Mouse (Mus musculus) heart, adult 8-10 months (tissue): ENCODE measurements around the gene Cyp2b10. TPM values are rescaled to one million over a fixed set of nuclear protein-coding genes. Genes with fewer than 3 reads are reported as not detected.
"Not testable (repeated sequence)": the region's sequence is repeated elsewhere in the genome, so short reads cannot be mapped to it uniquely, and the experiment has no call there.

Experiments
- DNase-seq: peaks from one replicate; pipeline ENCODE4 v3.0.0; 2022; ENCODE audit warnings: low spot score
- total RNA-seq, 4 experiments: library from RNA; stranded (reverse); gene quantifications; 2 replicates each; pipeline ENCODE4 v1.2.4; 2022

The Cyp2b10 gene
- total RNA-seq, 4 experiments from 2014 or later: 4.4 to 7.8 (median 6.2) TPM

DNA sequence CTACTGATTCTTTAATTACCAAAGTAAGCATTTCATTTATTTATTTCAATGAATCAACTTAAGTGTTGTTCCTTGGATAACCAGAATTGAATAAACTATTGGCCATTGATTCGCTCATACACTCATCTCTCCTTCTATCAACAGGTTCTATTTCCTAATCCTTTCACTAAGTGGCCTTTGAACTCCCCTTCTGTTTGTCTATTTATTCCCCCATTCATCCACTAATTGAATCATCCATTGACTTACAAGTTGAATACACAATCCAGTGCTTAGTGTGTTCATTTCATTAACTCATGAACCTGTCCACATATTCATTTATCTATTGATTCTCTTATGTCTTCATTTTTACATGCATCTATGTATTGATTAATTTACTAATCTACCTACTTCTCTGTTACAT, 18.7 kb downstream of the Cyp2b10 start:
- DNase-seq: no peak

DNA sequence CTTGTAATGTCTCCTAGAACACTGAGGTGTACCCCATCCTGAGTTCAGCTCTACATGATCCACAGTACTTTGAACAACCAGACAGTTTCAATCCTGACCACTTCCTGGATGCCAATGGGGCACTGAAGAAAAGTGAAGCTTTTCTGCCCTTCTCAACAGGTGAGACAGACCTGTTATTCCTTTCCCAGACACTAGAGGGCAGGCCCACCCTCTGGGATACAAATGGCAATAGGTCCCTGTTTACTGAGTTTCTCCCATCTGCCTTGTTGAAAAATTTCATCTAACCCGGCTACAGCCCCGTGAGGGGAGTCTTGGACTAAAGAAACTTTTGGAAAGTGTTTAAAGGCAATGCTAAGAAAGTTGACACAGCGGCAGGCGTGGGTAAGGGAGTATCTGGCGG, 19.9 kb downstream of the Cyp2b10 start:
- not testable (repeated sequence) for DNase-seq

DNA sequence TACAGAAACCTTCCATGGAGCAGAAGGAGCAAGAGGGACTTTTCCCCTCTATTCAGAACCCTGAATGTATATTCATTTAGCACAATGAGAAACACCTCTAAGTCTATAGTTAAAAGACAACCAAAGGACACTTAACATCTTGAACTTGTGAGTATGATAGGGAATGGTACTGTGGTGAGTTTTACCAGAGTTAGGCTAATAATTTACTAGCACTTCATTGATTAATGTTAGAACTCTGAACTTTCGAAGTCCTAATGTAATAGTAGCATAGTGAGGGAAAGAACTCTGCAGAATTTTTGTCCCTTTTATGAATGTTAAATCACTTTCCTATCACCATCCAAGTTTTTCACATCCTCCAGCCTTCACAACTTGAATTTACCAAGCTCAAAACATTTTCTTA, 22.0 kb downstream of the Cyp2b10 start:
- DNase-seq: no peak

DNA sequence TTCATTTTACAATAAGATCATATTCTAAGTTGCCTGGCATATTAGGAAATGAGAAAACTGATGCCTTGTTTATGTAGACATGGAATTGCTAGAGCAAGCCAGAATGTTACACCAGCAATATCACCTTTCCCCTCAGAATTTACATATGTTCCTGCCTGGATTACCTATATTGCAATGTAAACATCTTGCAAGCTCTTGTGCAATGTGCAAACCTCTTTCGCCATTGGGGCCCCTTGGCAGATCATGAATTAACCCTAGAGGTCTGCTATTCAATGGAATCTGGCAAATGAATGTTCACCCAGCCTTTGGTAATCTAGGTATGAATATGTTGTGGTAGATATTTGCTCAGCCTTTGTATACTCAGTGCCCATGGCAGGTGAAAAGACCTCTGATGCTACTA, 47.9 kb downstream of the Cyp2b10 start:
- DNase-seq: no peak

Other genes with a start within 250 kb of the Cyp2b10 start
- gene Bckdha, start 238.6 kb upstream of the Cyp2b10 start, total RNA-seq: 100 to 1,000 TPM; 302 to 362 (median 329) TPM
- 10 to 100 TPM; 17.5 to 20.4 (median 19.3) TPM for gene Exosc5, start 238.5 kb upstream of the Cyp2b10 start, total RNA-seq
- gene Tmem91, start 222.5 kb upstream of the Cyp2b10 start, total RNA-seq: not detected
- gene B9d2, start 216.8 kb upstream of the Cyp2b10 start, total RNA-seq: 10 to 100 TPM; 10.1 to 12.8 (median 11.9) TPM
- 10 to 100 TPM; 17.5 to 24.9 (median 23.9) TPM for gene Tgfb1, start 210.6 kb upstream of the Cyp2b10 start, total RNA-seq
- gene Ccdc97, start 178.5 kb upstream of the Cyp2b10 start, total RNA-seq: 10 to 100 TPM; 56.7 to 62.0 (median 58.8) TPM
- gene Hnrnpul1, start 142.9 kb upstream of the Cyp2b10 start, total RNA-seq: 10 to 100 TPM; 65.8 to 82.6 (median 71.5) TPM
- gene Axl, start 108.9 kb upstream of the Cyp2b10 start, total RNA-seq: 10 to 100 TPM; 50.2 to 70.9 (median 65.9) TPM
- gene Cyp2s1, start 80.7 kb upstream of the Cyp2b10 start, total RNA-seq: 10 to 100 TPM in 1 of 4 experiments, 1 to 10 TPM in 3; 4.1 to 11.5 (median 5.2) TPM
- gene Cyp2b13, start 163.9 kb downstream of the Cyp2b10 start, total RNA-seq: under 1 TPM; 0.22 to 0.46 (median 0.22) TPM